Mouse (Mus musculus) thymus, postnatal 0 days (tissue): ENCODE data around the gene Malsu1. TPM values are rescaled to one million over a fixed set of nuclear protein-coding genes. Genes with fewer than 3 reads are reported as not detected.

ENCODE experiments used
- polyA plus RNA-seq: library from polyadenylated mRNA; unstranded; fragments of >200 nt; fragmentation: Nextera tagmentation; extraction: Ambion mirVana; gene quantifications from 2 replicates; pipeline ENCODE4 v1.2.1, GENCODE M21; 2015

The Malsu1 gene
- polyA plus RNA-seq, 1 experiment from 2014 or later, result 115 TPM

Other genes starting within 250 kb of the Malsu1 start
- 129 and 134 TPM in 2 replicates for gene Tmem176a, start 232.9 kb upstream of the Malsu1 start, polyA plus RNA-seq
- gene Tmem176b, start 232.3 kb upstream of the Malsu1 start, polyA plus RNA-seq, result 304 TPM in 2 replicates
- gene Aoc1, start 200.9 kb upstream of the Malsu1 start, polyA plus RNA-seq, result 0.66 and 0.86 TPM in 2 replicates
- 0.06 and 0.10 TPM in 2 replicates for gene 1600015I10Rik, start 143.9 kb upstream of the Malsu1 start, polyA plus RNA-seq
- 0.18 TPM in 1 of 2 replicates, not detected in the other for gene Doxl2, start 98.8 kb upstream of the Malsu1 start, polyA plus RNA-seq
- not detected in 2 replicates for gene Svs1, start 86.9 kb upstream of the Malsu1 start, polyA plus RNA-seq
- gene Gpnmb, start 37.2 kb upstream of the Malsu1 start, polyA plus RNA-seq, result 0.74 and 0.96 TPM in 2 replicates
- 59.2 and 71.3 TPM in 2 replicates for gene Igf2bp3, start 141.2 kb downstream of the Malsu1 start, polyA plus RNA-seq
- gene Tra2a, start 190.2 kb downstream of the Malsu1 start, polyA plus RNA-seq, result 90.5 and 99.0 TPM in 2 replicates
- 9.3 and 9.4 TPM in 2 replicates for gene Ccdc126, start 245.5 kb downstream of the Malsu1 start, polyA plus RNA-seq